Mouse (Mus musculus) v-Abl transformed pro-B cells (cell line): Measurements from ENCODE around the gene Anxa6.

Experiments
- in situ Hi-C, 2 experiments: fragments of 400-800 bp; cut with MboI; formaldehyde crosslinking; loops; one replicate each; pipeline ENCODE4 v1.15.1; 2025; ENCODE audit not compliant: unreplicated experiment in 2 of 2

Gene Anxa6

GRCm38 (mm10) chr11:55004970-55005502, 28.2 kb downstream of the Anxa6 start:
- in situ Hi-C loops: loop anchor here (5.0 kb wide), 2 partner anchors 82 to 152 kb away; no protein-coding TSS in a partner anchor

- in situ Hi-C loops: loop anchor here (5.0 kb wide), 2 partner anchors 44 to 159 kb away; no protein-coding TSS in a partner anchor
These were observed 34.5 kb downstream of the Anxa6 start for GRCm38 (mm10) chr11:54998708-54999107.

DNA sequence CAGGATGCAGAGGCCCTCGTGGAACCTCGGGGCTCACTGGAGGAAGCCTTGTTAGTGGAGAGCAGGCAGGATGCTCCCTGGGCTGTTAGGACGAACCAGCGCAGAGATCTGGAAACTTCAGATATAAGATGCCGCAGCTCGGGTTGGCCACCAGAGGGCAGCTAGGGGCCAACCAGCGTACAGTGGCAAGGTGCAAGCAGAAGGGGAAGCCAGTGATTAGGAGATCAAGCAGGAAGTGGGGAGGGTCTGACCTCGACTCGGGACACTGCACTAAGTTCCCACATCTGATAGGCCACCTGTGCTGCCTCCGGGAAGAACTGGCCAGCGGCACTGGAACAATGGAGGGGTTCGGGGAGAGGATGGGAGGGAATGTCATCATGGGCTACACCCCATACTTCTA, 35.0 kb downstream of the Anxa6 start:
- in situ Hi-C loops: loop anchor here (5.0 kb wide), 2 partner anchors 44 to 159 kb away; no protein-coding TSS in a partner anchor

- in situ Hi-C loops: loop anchor here (5.0 kb wide), 2 partner anchors 46 to 161 kb away; no protein-coding TSS in a partner anchor
These were observed 37.1 kb downstream of the Anxa6 start for GRCm38 (mm10) chr11:54996176-54996575.

GRCm38 (mm10) chr11:54989920-54990319, 43.3 kb downstream of the Anxa6 start:
- in situ Hi-C loops: loop anchor here in 1 of 2 experiments (5.0 to 10.0 kb wide), 3 partner anchors 103 to 985 kb away; no protein-coding TSS in a partner anchor

DNA sequence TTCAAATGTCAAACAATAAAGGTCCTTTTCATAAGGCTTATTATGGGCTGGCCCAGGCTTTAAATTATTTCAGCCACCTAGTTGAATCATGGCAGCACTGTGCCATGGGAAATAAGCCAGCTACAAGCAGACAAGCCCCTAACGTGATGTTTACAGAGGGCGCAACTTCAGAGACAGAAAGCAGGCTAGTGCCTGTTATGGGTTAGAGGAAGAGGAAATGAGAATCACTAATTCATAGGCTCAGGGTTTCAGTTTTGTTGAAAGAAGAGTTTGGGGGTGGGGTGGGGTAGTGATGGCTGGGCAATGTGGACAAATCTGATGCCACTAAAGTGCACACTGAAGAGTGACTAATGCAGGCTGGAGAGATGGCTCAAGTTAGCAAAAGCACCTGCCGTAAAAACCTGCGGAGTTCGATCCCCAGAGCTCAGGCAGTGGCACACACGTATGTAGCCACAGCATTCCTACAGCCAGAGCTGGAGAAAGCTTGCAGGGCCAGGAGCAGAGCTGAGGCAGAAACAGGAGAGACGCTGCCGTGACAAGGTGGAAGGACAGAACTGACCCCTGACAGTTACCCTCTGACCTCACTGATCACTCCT, 44.4 kb downstream of the Anxa6 start:
- in situ Hi-C loops: loop anchor here in 1 of 2 experiments (5.0 to 10.0 kb wide), 3 partner anchors 102 to 984 kb away; no protein-coding TSS in a partner anchor

- in situ Hi-C loops: loop anchor here in 1 of 2 experiments (5.0 to 10.0 kb wide), 3 partner anchors 101 to 983 kb away; no protein-coding TSS in a partner anchor
These were observed 45.3 kb downstream of the Anxa6 start for GRCm38 (mm10) chr11:54987974-54988373.

- in situ Hi-C loops: loop anchor here in 1 of 2 experiments (5.0 to 10.0 kb wide), 3 partner anchors 98 to 980 kb away; no protein-coding TSS in a partner anchor
These were observed 48.2 kb downstream of the Anxa6 start for GRCm38 (mm10) chr11:54985086-54985485.

DNA sequence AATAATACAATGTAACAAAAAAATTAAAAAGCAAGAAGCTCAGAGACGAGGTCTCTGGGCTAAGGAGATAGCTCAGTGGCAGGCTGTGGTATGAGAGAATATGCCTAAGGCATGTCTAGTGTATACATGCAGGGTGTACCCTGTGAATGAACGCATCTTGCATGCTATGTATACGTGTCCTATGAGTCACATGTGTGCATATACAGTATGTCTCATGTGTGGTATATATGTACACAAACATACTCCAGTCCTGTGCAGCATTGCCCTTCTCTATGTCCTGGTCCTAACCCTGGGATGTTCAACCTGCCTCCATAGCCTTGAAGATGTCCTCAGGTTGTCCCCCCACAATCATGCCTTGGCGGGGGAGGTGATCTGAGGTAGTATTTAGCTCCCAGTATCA, 48.7 kb downstream of the Anxa6 start:
- in situ Hi-C loops: loop anchor here (5.0 to 10.0 kb wide), 3 partner anchors 52 to 980 kb away; no protein-coding TSS in a partner anchor

DNA sequence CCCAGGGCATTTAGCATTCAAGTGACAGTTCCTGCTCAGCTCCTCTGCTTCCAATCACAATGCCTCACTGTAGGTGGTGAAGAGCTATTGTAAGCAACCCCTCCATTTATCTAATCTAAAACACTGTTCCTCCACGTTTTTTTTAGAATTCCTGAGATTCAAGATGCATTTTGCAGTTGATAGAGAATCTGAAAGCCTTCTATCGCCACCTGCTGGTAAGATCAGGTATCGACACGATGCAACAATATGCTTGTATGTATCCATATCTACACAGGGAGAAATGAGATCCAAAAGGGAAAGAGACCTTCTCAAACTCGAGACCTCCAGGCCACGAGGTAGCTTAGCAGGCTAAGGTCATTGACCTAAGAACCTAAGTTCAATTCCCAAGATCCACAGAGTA, 49.2 kb downstream of the Anxa6 start:
- in situ Hi-C loops: loop anchor here (5.0 to 10.0 kb wide), 3 partner anchors 52 to 979 kb away; no protein-coding TSS in a partner anchor

DNA sequence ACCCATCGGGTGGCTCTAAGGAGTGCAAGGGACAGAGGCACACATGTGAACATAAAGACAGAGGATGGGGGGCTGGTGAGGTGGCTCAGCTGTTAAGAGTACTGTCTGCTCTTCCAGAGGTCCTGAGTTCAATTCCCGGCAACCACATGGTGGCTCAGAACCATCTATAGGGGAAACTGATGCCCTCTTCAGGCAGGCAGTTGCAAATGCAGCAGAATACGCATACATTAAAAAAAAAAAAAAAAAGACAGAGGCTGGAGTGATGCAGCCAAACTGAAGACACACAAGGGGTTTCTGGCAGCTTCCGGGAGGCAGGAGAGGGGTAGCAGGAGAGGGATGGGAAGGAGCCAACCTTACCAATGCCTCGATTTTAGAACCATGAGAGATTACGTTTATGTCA, 50.7 kb downstream of the Anxa6 start:
- in situ Hi-C loops: loop anchor here (5.0 to 10.0 kb wide), 3 partner anchors 50 to 978 kb away; no protein-coding TSS in a partner anchor

DNA sequence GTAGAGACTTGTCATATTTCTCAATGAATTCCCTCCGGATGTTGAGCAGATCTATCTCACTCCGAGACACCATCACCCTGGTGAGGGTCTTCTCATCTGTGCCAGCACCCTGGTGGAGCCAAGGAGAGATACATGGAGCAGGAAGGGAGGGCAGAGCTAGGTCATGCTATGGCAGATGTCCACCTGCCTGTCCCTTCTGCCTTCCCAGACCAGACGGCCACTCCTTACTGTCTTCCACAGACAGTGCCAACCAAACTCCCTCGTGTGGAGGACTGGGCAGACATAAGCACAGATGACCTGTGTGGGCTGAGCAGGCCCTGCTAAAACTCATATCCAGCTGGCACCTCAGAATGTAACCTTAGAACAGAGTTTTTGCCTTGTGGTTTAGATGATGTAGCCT, 51.6 kb downstream of the Anxa6 start:
- in situ Hi-C loops: loop anchor here (5.0 to 10.0 kb wide), 3 partner anchors 49 to 977 kb away; no protein-coding TSS in a partner anchor

GRCm38 (mm10) chr11:54977385-54977937, 55.8 kb downstream of the Anxa6 start:
- in situ Hi-C loops: no loop called here

DNA sequence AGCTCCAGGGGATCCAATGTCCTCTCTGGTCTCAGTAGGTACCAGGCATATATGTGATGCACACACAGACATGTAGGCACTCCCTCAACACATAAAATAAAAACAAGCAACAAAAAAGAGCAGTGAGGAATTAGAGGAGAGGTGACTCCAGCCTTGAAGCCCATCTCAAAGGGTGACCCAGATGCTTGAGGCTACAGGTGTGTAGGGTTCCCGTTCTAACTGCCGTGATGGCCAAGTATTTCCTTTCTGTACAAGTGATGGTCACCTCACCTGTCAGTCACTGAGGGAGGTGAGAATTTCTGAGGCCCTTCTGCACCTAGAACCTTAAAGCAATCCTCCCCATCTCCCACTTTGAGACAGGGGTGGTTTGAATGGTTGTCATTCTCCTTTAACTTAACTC, 56.9 kb downstream of the Anxa6 start:
- in situ Hi-C loops: no loop called here

- in situ Hi-C loops: no loop called here
These were observed 57.5 kb downstream of the Anxa6 start for GRCm38 (mm10) chr11:54975756-54976155.

GRCm38 (mm10) chr11:54975340-54975739, 57.9 kb downstream of the Anxa6 start:
- in situ Hi-C loops: no loop called here

DNA sequence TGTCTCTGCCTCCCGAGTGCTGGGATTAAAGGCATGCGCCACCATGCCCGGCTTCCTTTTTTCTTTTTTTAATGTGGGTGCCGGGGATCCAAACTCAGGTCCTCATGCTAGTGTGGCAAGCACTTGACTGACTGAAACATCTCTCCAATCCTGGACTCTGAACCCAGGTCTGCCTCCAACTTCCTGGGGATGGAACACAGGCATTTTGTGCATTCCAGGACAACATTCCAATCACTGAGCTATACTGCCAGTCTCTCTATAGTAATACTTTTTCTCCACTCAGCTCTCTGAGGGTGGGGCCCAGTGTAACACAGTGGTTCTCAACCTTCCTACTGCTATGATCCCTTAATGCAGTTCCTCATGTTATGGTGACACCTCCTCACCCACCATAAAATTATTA, 58.6 kb downstream of the Anxa6 start:
- in situ Hi-C loops: no loop called here

- in situ Hi-C loops: no loop called here
These were observed 59.6 kb downstream of the Anxa6 start for GRCm38 (mm10) chr11:54973481-54974212.

- in situ Hi-C loops: no loop called here
These were observed 60.5 kb downstream of the Anxa6 start for GRCm38 (mm10) chr11:54972789-54973188.

DNA sequence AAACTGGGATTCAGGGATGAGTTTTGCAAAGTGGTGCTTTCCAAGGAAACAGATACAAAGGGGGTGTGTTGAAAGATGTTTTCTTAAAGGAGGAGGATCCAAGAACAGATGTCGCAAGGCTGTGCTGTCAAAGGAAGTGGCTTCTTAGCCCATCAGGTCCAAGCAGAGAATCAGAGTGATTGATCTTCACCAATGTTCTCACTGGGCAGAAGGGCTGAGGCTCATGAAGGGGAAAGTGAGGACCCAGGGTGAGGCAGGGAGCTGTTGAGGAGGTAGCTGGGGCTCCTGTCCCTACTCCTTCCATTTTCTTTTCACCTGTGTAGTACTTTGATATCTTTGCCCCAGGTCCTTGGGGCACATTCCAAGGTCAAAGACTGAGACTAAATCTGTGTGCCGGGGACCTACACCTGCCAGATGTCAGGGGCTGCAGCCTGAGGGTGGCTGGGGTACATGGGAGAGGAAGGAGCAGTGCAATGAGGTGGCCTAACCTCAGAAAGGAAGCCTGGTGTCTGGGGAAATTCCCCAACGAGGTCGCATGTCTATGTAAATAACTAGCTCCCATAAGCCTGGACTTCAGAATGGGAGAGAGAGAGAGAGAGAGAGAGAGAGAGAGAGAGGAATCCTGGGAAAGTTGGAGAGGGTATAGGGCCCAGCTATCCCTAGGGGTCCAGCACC, 61.1 kb downstream of the Anxa6 start:
- in situ Hi-C loops: no loop called here
